In genomic region chr17:28843665-28844064, GRCm38 (mm10) we compare ENCODE assay signal across 21 mouse cellular contexts. TPM values are rescaled to one million over a fixed set of nuclear protein-coding genes. Genes with fewer than 3 reads are reported as not detected.
"Had no signal": no experiment of that assay in that cellular context is flagged by ENCODE, and none has a peak within 500 bp of the region (broad histone marks: within the 10 kb centered on the region; RNA-seq: fewer than 3 reads in every experiment).

No protein-coding gene starts in this region.

- H3K4me1 ChIP-seq: megakaryocyte, embryonic 14.5 days; neural tube, embryonic 13.5 days had no signal

- H3K9ac ChIP-seq: liver, embryonic 12.5 days; liver, embryonic 15.5 days; lung, embryonic 15.5 days; midbrain, embryonic 13.5 days; neural tube, embryonic 13.5 days had no signal

- H3K27ac ChIP-seq: kidney, postnatal 0 days; liver, embryonic 12.5 days; liver, embryonic 15.5 days; lung, embryonic 15.5 days; midbrain, embryonic 10.5 days; midbrain, embryonic 13.5 days; neural tube, embryonic 13.5 days had no signal

- ATAC-seq: liver, embryonic 12.5 days; midbrain, embryonic 13.5 days; midbrain, embryonic 16.5 days had no signal

- H3K9me3 ChIP-seq: liver, embryonic 15.5 days; lung, embryonic 15.5 days; neural tube, embryonic 13.5 days had no signal

- H3K4me3 ChIP-seq: liver, embryonic 12.5 days; liver, embryonic 15.5 days; lung, embryonic 15.5 days; megakaryocyte, embryonic 14.5 days; midbrain, embryonic 10.5 days; midbrain, embryonic 13.5 days; myocyte; neural tube, embryonic 13.5 days had no signal

- DNase-seq: kidney, adult 2 months; left cerebral cortex, postnatal 4 days; lung, adult 18-20 months; lung, postnatal 10 days; lung, postnatal 36 days; retina, postnatal 1 day; right cerebral cortex, postnatal 25 days; thymus, adult 2 months; thymus, postnatal 14 days had no signal

- H3K27me3 ChIP-seq: liver, embryonic 12.5 days; liver, embryonic 15.5 days; lung, embryonic 15.5 days; midbrain, embryonic 13.5 days; neural tube, embryonic 13.5 days had no signal

- H3K4me2 ChIP-seq: liver, embryonic 12.5 days; liver, embryonic 15.5 days; lung, embryonic 15.5 days; midbrain, embryonic 13.5 days; neural tube, embryonic 13.5 days had no signal

RNA-seq across cellular contexts. Expression of gene Pnpla1, which starts 14.5 kb away (rescaled TPM):
- polyA plus RNA-seq: kidney, adult 2 months; kidney, embryonic 14.5 days; kidney, postnatal 0 days; liver, embryonic 12.5 days; lung, embryonic 15.5 days; midbrain, embryonic 10.5 days; midbrain, embryonic 13.5 days; midbrain, embryonic 16.5 days; myocyte; neural tube, embryonic 13.5 days; spleen, adult 2 months had no signal
